Mouse (Mus musculus): ENCODE measurements around the gene Hyal1. TPM values are rescaled to one million over a fixed set of nuclear protein-coding genes. Genes with fewer than 3 reads are reported as not detected.

The Hyal1 gene
- total RNA-seq, 2 experiments from 2014 or later = 6.9 to 7.6 TPM

GRCm38 (mm10) chr9:107581584-107581983 is 4.9 kb downstream of the Hyal1 start:
- H3K27ac ChIP-seq = no peak overlapping the region
- no peak for DNase-seq (ENCODE audit: low spot score in 2 of 2)
- H3K4me3 ChIP-seq = peak overlapping the region; percentile 72; the same call in 1 of the 2 replicates
- TF ChIP-seq CTCF (conservative IDR thresholded peaks at IDR 0.05) = no peak

GRCm38 (mm10) chr9:107582509-107583062 is 5.9 kb downstream of the Hyal1 start:
- no peak for TF ChIP-seq CTCF (conservative IDR thresholded peaks at IDR 0.05)
- H3K4me3 ChIP-seq = no peak overlapping the region
- no peak for DNase-seq (ENCODE audit: low spot score in 2 of 2)
- H3K27ac ChIP-seq = no peak overlapping the region

- Histone ChIP-seq H3K27ac (no peak overlapping the region), H3K4me3 (no peak overlapping the region)
- TF ChIP-seq CTCF (conservative IDR thresholded peaks at IDR 0.05) = no peak
- no peak for DNase-seq (ENCODE audit: low spot score in 2 of 2)
Observed at GRCm38 (mm10) chr9:107583174-107583573, 6.4 kb downstream of the Hyal1 start.

- H3K27ac ChIP-seq = no peak overlapping the region
- no peak for DNase-seq (ENCODE audit: low spot score in 2 of 2)
- no peak for TF ChIP-seq CTCF (conservative IDR thresholded peaks at IDR 0.05)
- no peak overlapping the region for H3K4me3 ChIP-seq
Observed at GRCm38 (mm10) chr9:107586504-107586903, 9.8 kb downstream of the Hyal1 start.

- Histone ChIP-seq H3K4me3 (peak within 1 kb of the TSS; percentile 74), H3K27ac (peak within 1 kb of the TSS; percentile 76)
- DNase-seq (ENCODE audit: low spot score in 2 of 2) = peak; percentile 95 to 99
- TF ChIP-seq CTCF (conservative IDR thresholded peaks at IDR 0.05) = no peak
Observed at GRCm38 (mm10) chr9:107586974-107587832, 10.5 kb downstream of the Hyal1 start, which contains the start of gene Ifrd2. Gene Ifrd2 (plus strand): TSS chr9:107587642.

- peak in 1 of 2 experiments; percentile 31 for DNase-seq (ENCODE audit: low spot score in 2 of 2)
- TF ChIP-seq CTCF (conservative IDR thresholded peaks at IDR 0.05) = no peak
- H3K27ac ChIP-seq = peak overlapping the region; percentile 76
- H3K4me3 ChIP-seq = peak overlapping the region; percentile 74
Observed at GRCm38 (mm10) chr9:107587833-107588639, 11.3 kb downstream of the Hyal1 start.

GRCm38 (mm10) chr9:107590058-107590772 is 13.5 kb downstream of the Hyal1 start:
- DNase-seq (ENCODE audit: low spot score in 2 of 2) = no peak
- Histone ChIP-seq H3K4me3 (no peak overlapping the region), H3K27ac (no peak overlapping the region)
- TF ChIP-seq CTCF (conservative IDR thresholded peaks at IDR 0.05) = no peak

GRCm38 (mm10) chr9:107590773-107591060 is 14.0 kb downstream of the Hyal1 start:
- TF ChIP-seq CTCF (conservative IDR thresholded peaks at IDR 0.05) = no peak
- no peak for DNase-seq (ENCODE audit: low spot score in 2 of 2)
- Histone ChIP-seq H3K27ac (no peak overlapping the region), H3K4me3 (no peak overlapping the region)

- no peak for TF ChIP-seq CTCF (conservative IDR thresholded peaks at IDR 0.05)
- H3K4me3 ChIP-seq = no peak overlapping the region
- no peak for DNase-seq (ENCODE audit: low spot score in 2 of 2)
- no peak overlapping the region for H3K27ac ChIP-seq
Observed at GRCm38 (mm10) chr9:107593101-107593976, 16.6 kb downstream of the Hyal1 start.

- H3K4me3 ChIP-seq = no peak overlapping the region
- no peak overlapping the region for H3K27ac ChIP-seq
- DNase-seq (ENCODE audit: low spot score in 2 of 2) = no peak
- no peak for TF ChIP-seq CTCF (conservative IDR thresholded peaks at IDR 0.05)
Observed at GRCm38 (mm10) chr9:107594281-107595062, 17.7 kb downstream of the Hyal1 start.
